ENCODE assay signal across 8 mouse cellular contexts in the genomic region with DNA sequence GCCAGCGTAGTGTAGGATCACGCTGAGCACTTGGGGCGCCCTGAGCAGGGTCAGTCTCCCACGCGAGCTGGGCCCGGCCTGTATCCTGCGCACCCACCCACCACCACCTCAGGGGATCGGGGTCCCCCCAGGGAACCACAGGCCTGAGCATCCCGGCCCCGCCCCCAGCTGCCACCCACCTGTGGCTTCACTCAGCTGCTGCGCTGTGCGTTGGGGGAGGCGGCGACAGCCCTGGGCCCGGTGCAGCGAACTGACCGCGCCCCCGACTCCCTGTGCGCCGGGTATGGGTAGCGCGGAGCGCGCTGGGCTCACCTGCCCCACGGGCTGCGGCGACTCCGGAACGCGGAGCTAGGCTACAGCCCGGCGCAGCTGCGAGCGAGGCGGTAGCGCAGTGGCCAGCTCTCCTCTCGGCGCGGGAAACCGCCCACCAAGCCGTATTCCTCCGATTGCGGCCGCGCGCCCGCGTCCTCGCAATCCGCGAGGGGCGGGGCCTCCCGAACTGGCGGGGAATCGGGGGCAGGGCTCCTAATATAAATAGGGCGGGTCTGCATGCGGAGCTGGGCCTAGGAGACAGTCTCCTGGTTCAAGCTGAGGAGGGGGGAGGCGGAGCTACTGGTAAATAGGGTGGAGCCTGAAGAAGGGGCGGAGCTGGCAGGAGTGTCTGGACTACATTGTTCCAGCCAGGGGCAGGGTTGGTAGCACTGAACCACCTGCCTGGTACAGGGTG. TPM values are rescaled to one million over a fixed set of nuclear protein-coding genes. Genes with fewer than 3 reads are reported as not detected.
DNase-seq lines count a peak whose midpoint lies in the region; ATAC-seq and TF ChIP-seq lines count a peak whose summit lies in the region.

A gene (minus strand): TSS at position 448 of the 727 bp plus-strand sequence.

- H3K4me2 ChIP-seq in embryonic facial prominence, embryonic 14.5 days (ENCODE audit: low read depth, low read length), result peak within 1 kb of the TSS; percentile 97
- peak within 1 kb of the TSS; percentile 74 for H3K4me2 ChIP-seq in heart, postnatal 0 days (ENCODE audit: low read depth, low read length)
- H3K4me2 ChIP-seq in liver, embryonic 14.5 days (ENCODE audit: low read depth), result peak within 1 kb of the TSS; percentile 53

- peak within 1 kb of the TSS; percentile 91 for H3K4me3 ChIP-seq in E14TG2a.4 (replicated peaks; ENCODE audit: low read length)
- peak within 1 kb of the TSS; percentile 58 for H3K4me3 ChIP-seq in bone marrow macrophage, adult 2 months (ENCODE audit: insufficient read depth, low read length)
- H3K4me3 ChIP-seq in embryonic facial prominence, embryonic 14.5 days (ENCODE audit: low read depth, low read length), result peak within 1 kb of the TSS; percentile 55
- H3K4me3 ChIP-seq in heart, postnatal 0 days (ENCODE audit: low read depth, low read length), result peak within 1 kb of the TSS; percentile 40
- peak within 1 kb of the TSS; percentile 22 to 35; a peak in 3 of 4 replicates for H3K4me3 ChIP-seq in liver, embryonic 14.5 days (ENCODE audit: insufficient read depth in 1 of 2, low read depth in 2 of 2, low read length in 2 of 2)

- H3K27ac ChIP-seq in bone marrow macrophage, adult 2 months (ENCODE audit: insufficient read depth, low read depth, low read length), result no peak within 1 kb of the TSS
- no peak within 1 kb of the TSS for H3K27ac ChIP-seq in embryonic facial prominence, embryonic 14.5 days (replicated peaks; ENCODE audit: low read depth, low read length)
- H3K27ac ChIP-seq in heart, postnatal 0 days (ENCODE audit: low read depth), result no peak within 1 kb of the TSS
- no peak within 1 kb of the TSS for H3K27ac ChIP-seq in liver, embryonic 14.5 days

- TF ChIP-seq EP300 in heart, postnatal 0 days (IDR thresholded peaks at IDR 0.05; ENCODE audit: low read depth), result no peak
- no peak for TF ChIP-seq EP300 in liver, embryonic 14.5 days (IDR thresholded peaks at IDR 0.05; ENCODE audit: low read depth)

- peaks cover 52% of the 10 kb centered on the region for H3K4me1 ChIP-seq in E14TG2a.4 (replicated peaks; ENCODE audit: low read depth, low read length)
- H3K4me1 ChIP-seq in bone marrow macrophage, adult 2 months (ENCODE audit: control insufficient read depth, insufficient read depth, low read length), result peaks cover 14% of the 10 kb centered on the region
- 0 out of 2 replicates have a peak, but pooled peaks cover 12% of the 10 kb centered on the region for H3K4me1 ChIP-seq in embryonic facial prominence, embryonic 14.5 days (ENCODE audit: control insufficient read depth, insufficient read depth, low read length)
- H3K4me1 ChIP-seq in heart, postnatal 0 days (ENCODE audit: control insufficient read depth, insufficient read depth), result peaks cover 13% of the 10 kb centered on the region; the same call in 1 of the 2 replicates
- H3K4me1 ChIP-seq in liver, embryonic 14.5 days (replicated peaks; ENCODE audit: control insufficient read depth in 2 of 2, insufficient read depth in 2 of 2, low read length in 1 of 2), result no peaks in the 10 kb centered on the region

- H3K36me3 ChIP-seq in E14TG2a.4 (ENCODE audit: insufficient read depth, low read length), result no peaks in the 10 kb centered on the region
- no peaks in the 10 kb centered on the region for H3K36me3 ChIP-seq in embryonic facial prominence, embryonic 14.5 days (ENCODE audit: control insufficient read depth, insufficient read depth, low read length)
- no peaks in the 10 kb centered on the region for H3K36me3 ChIP-seq in heart, postnatal 0 days (replicated peaks; ENCODE audit: control insufficient read depth, insufficient read depth, low read length)
- no peaks in the 10 kb centered on the region for H3K36me3 ChIP-seq in liver, embryonic 14.5 days (replicated peaks; ENCODE audit: control insufficient read depth, insufficient read depth, low read depth)

- TF ChIP-seq CTCF in E14TG2a.4 (conservative IDR thresholded peaks at IDR 0.05; ENCODE audit: low read length), result no peak
- no peak for TF ChIP-seq CTCF in bone marrow macrophage, adult 2 months (IDR thresholded peaks at IDR 0.05; ENCODE audit: low read depth, low read length)
- TF ChIP-seq CTCF in heart, postnatal 0 days (IDR thresholded peaks at IDR 0.05; ENCODE audit: low read depth), result no peak
- no peak for TF ChIP-seq CTCF in liver, embryonic 14.5 days (IDR thresholded peaks at IDR 0.05; ENCODE audit: low read depth)

- WGBS in embryonic facial prominence, embryonic 14.5 days, result 2% methylated on average over 35 of the region's 60 CpGs
- WGBS in heart, postnatal 0 days, result 1% methylated on average over 49 of the region's 60 CpGs
- WGBS in liver, embryonic 14.5 days (ENCODE audit: insufficient replicate concordance), result 2% methylated on average over 60 of the region's 60 CpGs

- TF ChIP-seq POLR2A in bone marrow macrophage, adult 2 months (IDR thresholded peaks at IDR 0.05; ENCODE audit: borderline replicate concordance, low read depth, low read length), result no peak

- no peaks in the 10 kb centered on the region for H3K9me3 ChIP-seq in E14TG2a.4 (ENCODE audit: low read length)
- H3K9me3 ChIP-seq in embryonic facial prominence, embryonic 14.5 days (ENCODE audit: control insufficient read depth, low read length), result no peaks in the 10 kb centered on the region
- H3K9me3 ChIP-seq in heart, postnatal 0 days (replicated peaks; ENCODE audit: control insufficient read depth, low read length), result no peaks in the 10 kb centered on the region
- no peaks in the 10 kb centered on the region for H3K9me3 ChIP-seq in liver, embryonic 14.5 days (ENCODE audit: control insufficient read depth, low read length)

- peaks cover 39% of the 10 kb centered on the region for H3K27me3 ChIP-seq in E14TG2a.4 (ENCODE audit: insufficient read depth, low read length)
- H3K27me3 ChIP-seq in embryonic facial prominence, embryonic 14.5 days (replicated peaks; ENCODE audit: control insufficient read depth, insufficient read depth, low read length), result peaks cover 31% of the 10 kb centered on the region
- H3K27me3 ChIP-seq in heart, postnatal 0 days (ENCODE audit: control insufficient read depth, insufficient read depth, low read length), result peaks cover 36% of the 10 kb centered on the region
- peaks cover 23% of the 10 kb centered on the region for H3K27me3 ChIP-seq in liver, embryonic 14.5 days (ENCODE audit: control insufficient read depth, insufficient read depth, low read length)

- DNase-seq in embryonic facial prominence, embryonic 14.5 days (ENCODE audit: low spot score), result peak; percentile 85
- peak; percentile 7 for DNase-seq in heart, postnatal 0 days (ENCODE audit: low spot score)
- DNase-seq in kidney, postnatal 36 days, result peak; percentile 59 to 71
- peak; percentile 18 to 26 (median 20) for DNase-seq in liver, embryonic 14.5 days (ENCODE audit: low read depth in 3 of 3, low spot score in 3 of 3)
- DNase-seq in neural tube, embryonic 10.5 days (ENCODE audit: extremely low spot score, low spot score), result peak; percentile 73
- peak; percentile 41 for DNase-seq in urinary bladder, postnatal 25 days (ENCODE audit: low spot score)

- ATAC-seq in embryonic facial prominence, embryonic 14.5 days (ENCODE audit: low read depth), result peak; percentile 89
- ATAC-seq in heart, postnatal 0 days (ENCODE audit: insufficient read depth, low read depth), result peak; percentile 40
- peak; percentile 71 for ATAC-seq in liver, embryonic 14.5 days (ENCODE audit: insufficient read depth)

- H3K9ac ChIP-seq in embryonic facial prominence, embryonic 14.5 days (ENCODE audit: low read depth, low read length), result peak within 1 kb of the TSS; percentile 71
- no peak within 1 kb of the TSS for H3K9ac ChIP-seq in heart, postnatal 0 days (replicated peaks; ENCODE audit: low read depth, low read length)
- no peak within 1 kb of the TSS for H3K9ac ChIP-seq in liver, embryonic 14.5 days (replicated peaks)

RNA-seq across cellular contexts. Expression of the gene that starts here (rescaled TPM):
- 0.29 TPM in 1 of 2 replicates, not detected in the other for polyA plus RNA-seq in bone marrow macrophage, adult 2 months (2012; ENCODE audit: insufficient read depth, insufficient read length, missing spikeins)
- polyA plus RNA-seq in embryonic facial prominence, embryonic 14.5 days (2014; fragmentation: Nextera tagmentation; extraction: Ambion mirVana), result 0.09 TPM in 1 of 2 replicates, not detected in the other
- not detected in 2 replicates for total RNA-seq in heart, postnatal 0 days (2014; rRNA removed; ENCODE audit: low replicate concordance)
- polyA plus RNA-seq in heart, postnatal 0 days (2015; fragmentation: Nextera tagmentation; extraction: Ambion mirVana), result not detected in 2 replicates
- 0.01 and 0.03 TPM in 2 replicates for polyA plus RNA-seq in liver, embryonic 14.5 days (2012; rRNA removed)
- polyA plus RNA-seq in liver, embryonic 14.5 days (2014; fragmentation: Nextera tagmentation; extraction: Ambion mirVana), result not detected in 2 replicates

Comparison
In these comparisons a context has a peak if more than half of its experiments do, and no peak if none do; other contexts are left out.
1. Peak in DNase-seq, ATAC-seq, H3K4me3 ChIP-seq, H3K9ac ChIP-seq and H3K4me2 ChIP-seq in embryonic facial prominence, embryonic 14.5 days; RNA of the gene not detected or under 1 TPM.
2. Peak in DNase-seq, ATAC-seq, H3K4me3 ChIP-seq and H3K4me2 ChIP-seq in heart, postnatal 0 days; RNA of the gene not detected or under 1 TPM.
3. Peak in DNase-seq, ATAC-seq, H3K4me3 ChIP-seq and H3K4me2 ChIP-seq in liver, embryonic 14.5 days; RNA of the gene not detected or under 1 TPM.
4. H3K4me3 ChIP-seq: peak in every context shown above with its lines; median percentile 91 in E14TG2a.4; 58 in bone marrow macrophage, adult 2 months; 55 in embryonic facial prominence, embryonic 14.5 days; 40 in heart, postnatal 0 days; 28 in liver, embryonic 14.5 days.
5. DNase-seq: peak in every context shown above with its lines; median percentile 85 in embryonic facial prominence, embryonic 14.5 days; 73 in neural tube, embryonic 10.5 days; 65 in kidney, postnatal 36 days; 41 in urinary bladder, postnatal 25 days; 20 in liver, embryonic 14.5 days; 7 in heart, postnatal 0 days.